Mouse (Mus musculus): ENCODE data around the gene Tesk1.

Tesk1 gene

DNA sequence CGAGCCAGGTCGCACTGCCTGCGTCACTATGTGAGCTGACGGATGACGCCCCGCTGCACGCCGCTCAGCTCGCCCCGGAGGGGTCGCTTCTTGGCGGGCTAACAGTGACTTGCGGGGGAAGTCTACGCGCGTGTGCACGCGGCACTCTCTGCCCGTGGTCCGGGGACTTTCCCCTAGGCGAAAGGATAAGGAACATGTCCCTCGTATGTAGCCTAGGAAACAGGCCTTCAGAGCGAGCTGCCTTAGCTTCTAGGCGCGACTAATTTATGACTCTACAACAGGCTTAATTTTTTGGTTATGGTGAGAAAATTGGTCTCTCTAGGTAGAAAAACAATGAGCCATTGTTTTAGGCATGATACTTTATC is 51.1 kb downstream of the Tesk1 start, which contains the start of gene Ccdc107:
TSS of gene Ccdc107 (plus strand) at position 80 of the 365 bp plus-strand sequence.
- peak; percentile 95 for DNase-seq (ENCODE audit: low spot score)

- peak; percentile 96 for DNase-seq (ENCODE audit: low spot score)
Observed at GRCm38 (mm10) chr4:43493186-43493845, 51.6 kb downstream of the Tesk1 start.

GRCm38 (mm10) chr4:43493846-43494240 is 52.1 kb downstream of the Tesk1 start:
- DNase-seq (ENCODE audit: low spot score) = no peak

GRCm38 (mm10) chr4:43496587-43496986 is 54.8 kb downstream of the Tesk1 start:
- DNase-seq (ENCODE audit: low spot score) = no peak

GRCm38 (mm10) chr4:43497405-43497804 is 55.7 kb downstream of the Tesk1 start:
- DNase-seq (ENCODE audit: low spot score) = no peak
